Mouse (Mus musculus) E14TG2a.4 (cell line): ENCODE data around the gene Ntm.

Source experiments
- CTCF ChIP-seq: conservative IDR thresholded peaks from 2 replicates; pipeline ENCODE4 v1.5.1; 2014; ENCODE audit warnings: low read length
- NANOG ChIP-seq: IDR thresholded peaks from 2 replicates; pipeline ENCODE4 v1.6.1; 2014; ENCODE audit warnings: borderline replicate concordance, low read length, mixed read lengths
- POU5F1 ChIP-seq: IDR thresholded peaks from 2 replicates; pipeline ENCODE4 v1.6.1; 2014; ENCODE audit warnings: low read length, borderline replicate concordance

- TF ChIP-seq CTCF: no peak
- no peak for TF ChIP-seq NANOG
- TF ChIP-seq POU5F1: no peak
Observed at GRCm38 (mm10) chr9:29161059-29161642, 801.8 kb downstream of the Ntm start.
